Mouse (Mus musculus) ES-E14 (cell line): ENCODE measurements around the gene Dclk1. TPM values are rescaled to one million over a fixed set of nuclear protein-coding genes. Genes with fewer than 3 reads are reported as not detected.

Source experiments
- DNase-seq: peaks from one replicate; pipeline ENCODE4 v3.0.0-alpha.2; 2013; ENCODE audit warnings: low read depth, low spot score
- H3K27ac ChIP-seq: 2 replicates; pipeline ENCODE4 v1.5.1; 2012; ENCODE audit warnings: low read depth, mild to moderate bottlenecking, low read length, moderate library complexity, mixed read lengths; ENCODE audit not compliant: poor library complexity, insufficient read depth, severe bottlenecking
- H3K36me3 ChIP-seq: 2 replicates; pipeline ENCODE4 v1.6.1; 2012; ENCODE audit warnings: mild to moderate bottlenecking, low read length, moderate library complexity, mixed read lengths; ENCODE audit not compliant: control insufficient read depth, poor library complexity, insufficient read depth, severe bottlenecking
- H3K4me1 ChIP-seq, 2 experiments: fragments of 150-350 bp in 1 of 2; sonication (generic) in 1 of 2; 2 replicates each; pipeline ENCODE4 v1.6.1; 2012; ENCODE audit warnings: low read length in 2 of 2, mild to moderate bottlenecking in 1 of 2, mixed read lengths in 1 of 2; ENCODE audit not compliant: control insufficient read depth in 2 of 2, insufficient read depth in 2 of 2, poor library complexity in 1 of 2
- H3K4me3 ChIP-seq, 2 experiments: fragments of 150-350 bp in 1 of 2; sonication (generic) in 1 of 2; 2 replicates each; pipeline ENCODE4 v1.5.1; 2012; ENCODE audit warnings: low read length in 2 of 2, low read depth in 1 of 2, mild to moderate bottlenecking in 1 of 2, mixed read lengths in 1 of 2; ENCODE audit not compliant: insufficient read depth in 1 of 2, poor library complexity in 1 of 2, severe bottlenecking in 1 of 2
- H3K9ac ChIP-seq: 2 replicates; pipeline ENCODE4 v1.6.1; 2012; ENCODE audit warnings: low read depth, mild to moderate bottlenecking, low read length, mixed read lengths; ENCODE audit not compliant: poor library complexity, insufficient read depth, severe bottlenecking
- H3K9me3 ChIP-seq: fragments of 150-350 bp; sonication (generic); 2 replicates; pipeline ENCODE4 v1.6.1; 2012; ENCODE audit warnings: low read depth, mild to moderate bottlenecking, low read length; ENCODE audit not compliant: control insufficient read depth, insufficient read depth
- CHD2 ChIP-seq: IDR thresholded peaks from 2 replicates; pipeline ENCODE4 v1.6.1; 2014; ENCODE audit warnings: mild to moderate bottlenecking, low read depth, low read length, inconsistent platforms
- HCFC1 ChIP-seq: IDR thresholded peaks from 2 replicates; pipeline ENCODE4 v1.6.1; 2012; ENCODE audit warnings: low read length, inconsistent platforms, borderline replicate concordance; ENCODE audit not compliant: insufficient read depth
- MAFK ChIP-seq: IDR thresholded peaks from 2 replicates; pipeline ENCODE4 v1.6.1; 2014; ENCODE audit warnings: mild to moderate bottlenecking, low read depth, low read length, inconsistent platforms; ENCODE audit not compliant: insufficient read depth
- ZC3H11A ChIP-seq: IDR thresholded peaks from 2 replicates; pipeline ENCODE4 v1.6.1; 2012; ENCODE audit warnings: low read depth, mild to moderate bottlenecking, inconsistent platforms, low read length, borderline replicate concordance
- ZNF384 ChIP-seq: IDR thresholded peaks from 2 replicates; pipeline ENCODE4 v1.6.1; 2012; ENCODE audit warnings: low read depth, low read length, inconsistent platforms
- in situ Hi-C, 2 experiments: fragments of 600-800 bp; cut with MboI; formaldehyde crosslinking; loops; one replicate each; pipeline ENCODE4 v1.15.1; 2025; ENCODE audit warnings: low sequenced_read_pairs in 2 of 2, inconsistent platforms in 1 of 2; ENCODE audit not compliant: unreplicated experiment in 2 of 2
- total RNA-seq: library from RNA; depleted of rRNA; stranded (reverse); fragments of 300-350 nt; gene quantifications from 2 replicates; pipeline ENCODE4 v1.2.3, GENCODE M21; 2012

Dclk1 gene
- total RNA-seq, 1 experiment, result 1.7 TPM

GRCm38 (mm10) chr3:55354765-55355164 is 112.6 kb downstream of the Dclk1 start:
- TF ChIP-seq HCFC1 (no peak), MAFK (no peak), CHD2 (no peak), ZC3H11A (peak; percentile 49; the same call in 1 of the 2 replicates)
- Histone ChIP-seq H3K4me3 (no peak overlapping the region), H3K9me3 (no peaks in the 10 kb centered on the region), H3K27ac (no peak overlapping the region), H3K36me3 (no peaks in the 10 kb centered on the region), H3K9ac (no peak overlapping the region), H3K4me1 (no peaks in the 10 kb centered on the region)
- DNase-seq, result peak; percentile 44
- in situ Hi-C loops, result loop anchor here in 1 of 2 experiments (10.0 kb wide), 1 partner anchor 270 kb away; no protein-coding TSS in a partner anchor

GRCm38 (mm10) chr3:55358486-55358885 is 116.3 kb downstream of the Dclk1 start:
- Histone ChIP-seq H3K4me1 (no peaks in the 10 kb centered on the region), H3K9ac (no peak overlapping the region), H3K9me3 (no peaks in the 10 kb centered on the region), H3K36me3 (no peaks in the 10 kb centered on the region), H3K4me3 (no peak overlapping the region), H3K27ac (no peak overlapping the region)
- TF ChIP-seq MAFK, result no peak
- TF ChIP-seq CHD2, result no peak
- no peak for TF ChIP-seq ZNF384
- TF ChIP-seq ZC3H11A, result no peak
- TF ChIP-seq HCFC1, result no peak
- in situ Hi-C loops, result loop anchor here in 1 of 2 experiments (10.0 kb wide), 1 partner anchor 274 kb away; no protein-coding TSS in a partner anchor
- DNase-seq, result no peak

DNA sequence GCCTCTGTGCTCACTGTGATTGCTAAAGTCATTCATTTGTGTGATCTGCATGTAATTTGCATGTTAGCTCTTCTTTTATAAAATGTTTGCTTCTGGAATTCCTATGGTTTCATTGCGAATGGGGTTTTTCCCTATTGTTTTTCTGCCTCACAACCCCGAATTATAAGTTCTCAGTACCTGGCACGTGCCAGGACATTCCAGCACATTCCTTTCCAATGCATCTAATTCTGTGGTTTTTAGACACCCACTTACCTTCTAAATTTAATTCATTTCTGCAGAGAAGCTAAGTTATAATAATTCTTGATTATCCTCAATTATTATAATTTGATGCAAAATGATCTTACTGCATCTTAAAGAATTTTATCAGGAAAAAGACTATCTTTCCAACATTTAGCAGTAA is 118.7 kb downstream of the Dclk1 start:
- H3K27ac ChIP-seq, result no peak overlapping the region
- no peak overlapping the region for H3K9ac ChIP-seq
- DNase-seq, result no peak
- no peaks in the 10 kb centered on the region for H3K36me3 ChIP-seq
- in situ Hi-C loops, result no loop called here
- no peak for TF ChIP-seq MAFK
- TF ChIP-seq CHD2, result no peak
- no peak for TF ChIP-seq ZC3H11A
- no peak for TF ChIP-seq ZNF384
- no peak for TF ChIP-seq HCFC1
- no peaks in the 10 kb centered on the region for H3K4me1 ChIP-seq
- no peak overlapping the region for H3K4me3 ChIP-seq
- H3K9me3 ChIP-seq, result no peaks in the 10 kb centered on the region

- no peaks in the 10 kb centered on the region for H3K36me3 ChIP-seq
- H3K4me3 ChIP-seq, result no peak overlapping the region
- no peaks in the 10 kb centered on the region for H3K9me3 ChIP-seq
- no peak overlapping the region for H3K9ac ChIP-seq
- TF ChIP-seq CHD2 (no peak), HCFC1 (no peak), MAFK (no peak), ZNF384 (no peak), ZC3H11A (no peak)
- no peaks in the 10 kb centered on the region for H3K4me1 ChIP-seq
- no peak overlapping the region for H3K27ac ChIP-seq
- DNase-seq, result no peak
- in situ Hi-C loops, result no loop called here
Measured at GRCm38 (mm10) chr3:55367166-55367565, 125.0 kb downstream of the Dclk1 start.

GRCm38 (mm10) chr3:55369156-55369555 is 127.0 kb downstream of the Dclk1 start:
- H3K9me3 ChIP-seq, result no peaks in the 10 kb centered on the region
- no peaks in the 10 kb centered on the region for H3K4me1 ChIP-seq
- DNase-seq, result no peak
- H3K27ac ChIP-seq, result no peak overlapping the region
- in situ Hi-C loops, result no loop called here
- no peak overlapping the region for H3K4me3 ChIP-seq
- H3K9ac ChIP-seq, result no peak overlapping the region
- no peaks in the 10 kb centered on the region for H3K36me3 ChIP-seq
- TF ChIP-seq MAFK (no peak), HCFC1 (no peak), ZNF384 (no peak), CHD2 (no peak), ZC3H11A (no peak)
